Mouse (Mus musculus) B cell, adult 62 days (primary cell): ENCODE data around the gene Otub1. TPM values are rescaled to one million over a fixed set of nuclear protein-coding genes. Genes with fewer than 3 reads are reported as not detected.

Source experiments
- total RNA-seq: library from RNA; stranded (reverse); gene quantifications from 4 replicates; pipeline ENCODE4 v1.2.4, GENCODE M21; 2023

The Otub1 gene
- 132 to 147 TPM (median 146 TPM) in 4 replicates for total RNA-seq

GRCm38 (mm10) chr19:7205753-7206736, at the start of gene Otub1:
Gene Otub1, minus strand, starts transcription at chr19:7206316.

GRCm38 (mm10) chr19:7240782-7241690, 34.9 kb upstream of the Otub1 start, which contains the start of gene Naa40:
Gene Naa40, minus strand, starts transcription at chr19:7241183.

GRCm38 (mm10) chr19:7217162-7217925, 11.2 kb upstream of the Otub1 start, which contains the start of gene Cox8a:
Gene Cox8a, minus strand, starts transcription at chr19:7217616.

Other genes starting within 250 kb of the Otub1 start
- 65.3 to 101 TPM (median 80.8 TPM) in 4 replicates for gene Ppp1r14b, start 231.3 kb downstream of the Otub1 start, total RNA-seq
- gene Plcb3, start 229.8 kb downstream of the Otub1 start, total RNA-seq, result 14.9 to 17.9 TPM (median 17.1 TPM) in 4 replicates
- 23.9 to 26.2 TPM (median 24.8 TPM) in 4 replicates for gene Fkbp2, start 225.8 kb downstream of the Otub1 start, total RNA-seq
- gene Vegfb, start 218.7 kb downstream of the Otub1 start, total RNA-seq, result 14.5 to 20.1 TPM (median 17.1 TPM) in 4 replicates
- gene Dnajc4, start 213.7 kb downstream of the Otub1 start, total RNA-seq, result 23.3 to 28.0 TPM (median 24.6 TPM) in 4 replicates
- gene Nudt22, start 210.2 kb downstream of the Otub1 start, total RNA-seq, result 3.6 to 5.8 TPM (median 3.9 TPM) in 4 replicates
- 4.9 to 6.3 TPM (median 5.6 TPM) in 4 replicates for gene Trpt1, start 210.2 kb downstream of the Otub1 start, total RNA-seq
- gene Fermt3, start 186.8 kb downstream of the Otub1 start, total RNA-seq, result 174 to 177 TPM (median 177 TPM) in 4 replicates
- gene Stip1, start 166.3 kb downstream of the Otub1 start, total RNA-seq, result 97.1 to 124 TPM (median 114 TPM) in 4 replicates
- 5.2 to 8.4 TPM (median 6.8 TPM) in 4 replicates for gene Macrod1, start 149.5 kb downstream of the Otub1 start, total RNA-seq
- 0.09 TPM in 1 of 4 replicates, not detected in the others for gene Flrt1, start 100.6 kb downstream of the Otub1 start, total RNA-seq
- gene Cox8a, start 11.3 kb upstream of the Otub1 start, total RNA-seq, result 310 to 323 TPM (median 315 TPM) in 4 replicates
- gene Naa40, start 34.9 kb upstream of the Otub1 start, total RNA-seq, result 50.2 to 60.6 TPM (median 57.0 TPM) in 4 replicates
- gene Rcor2, start 61.0 kb upstream of the Otub1 start, total RNA-seq, result 1.8 to 3.9 TPM (median 1.9 TPM) in 4 replicates
- 218 to 233 TPM (median 220 TPM) in 4 replicates for gene Mark2, start 135.5 kb upstream of the Otub1 start, total RNA-seq
- gene Spindoc, start 176.7 kb upstream of the Otub1 start, total RNA-seq, result 19.3 to 30.6 TPM (median 26.0 TPM) in 4 replicates
- gene 2700081O15Rik, start 211.3 kb upstream of the Otub1 start, total RNA-seq, result 6.4 to 13.0 TPM (median 8.4 TPM) in 4 replicates